Mouse (Mus musculus) liver, embryonic 14.5 days (tissue): ENCODE results near the gene Meiob. TPM values are rescaled to one million over a fixed set of nuclear protein-coding genes. Genes with fewer than 3 reads are reported as not detected.

ENCODE experiments used
- ATAC-seq: fragments of 200-750 bp; cut with Nextera tagmentation; 2 replicates; pipeline ENCODE4 v1.8.0; 2017; ENCODE audit warnings: moderate number of reproducible peaks, mild to moderate bottlenecking, moderate library complexity; ENCODE audit not compliant: insufficient read depth
- DNase-seq, 3 experiments: peaks; one replicate each; pipeline ENCODE4 v3.0.0-alpha.2; 2012 to 2013; ENCODE audit warnings: low read depth in 3 of 3, low spot score in 3 of 3
- H3K27ac ChIP-seq: fragments of 300-500 bp; sonication (generic); 2 replicates; pipeline ENCODE4 v1.5.1; 2014; ENCODE audit warnings: moderate library complexity, mild to moderate bottlenecking, control low read depth, inconsistent platforms
- H3K27me3 ChIP-seq: fragments of 300-500 bp; sonication (generic); 2 replicates; pipeline ENCODE4 v1.6.1; 2014; ENCODE audit warnings: mild to moderate bottlenecking, low read length, moderate library complexity; ENCODE audit not compliant: control insufficient read depth, insufficient read depth
- H3K36me3 ChIP-seq: fragments of 300-500 bp; sonication (generic); replicated peaks from 2 replicates; pipeline ENCODE4 v1.6.1; 2014; ENCODE audit warnings: low read depth; ENCODE audit not compliant: control insufficient read depth, insufficient read depth
- H3K4me1 ChIP-seq, 2 experiments: fragments of 200-500 bp in 1 of 2; fragments of 300-500 bp in 1 of 2; sonication (generic) in 1 of 2; replicated peaks; 2 replicates each; pipeline ENCODE4 v1.6.1; 2012 to 2014; ENCODE audit warnings: antibody characterized with exemption in 1 of 2, inconsistent platforms in 1 of 2, low read length in 1 of 2; ENCODE audit not compliant: control insufficient read depth in 2 of 2, insufficient read depth in 2 of 2
- H3K4me2 ChIP-seq: fragments of 300-500 bp; sonication (generic); 2 replicates; pipeline ENCODE4 v1.6.1; 2014; ENCODE audit warnings: low read depth, mild to moderate bottlenecking, control low read depth, moderate library complexity
- H3K4me3 ChIP-seq, 2 experiments: fragments of 200-500 bp in 1 of 2; fragments of 300-500 bp in 1 of 2; sonication (generic) in 1 of 2; 2 replicates each; pipeline ENCODE4 v1.5.1; 2012 to 2014; ENCODE audit warnings: low read depth in 2 of 2, low read length in 2 of 2, mild to moderate bottlenecking in 2 of 2, control low read depth in 1 of 2, inconsistent platforms in 1 of 2, moderate library complexity in 1 of 2; ENCODE audit not compliant: insufficient read depth in 1 of 2
- H3K9ac ChIP-seq: fragments of 300-500 bp; sonication (generic); replicated peaks from 2 replicates; pipeline ENCODE4 v1.6.1; 2014; ENCODE audit warnings: mild to moderate bottlenecking, control low read depth, moderate library complexity
- H3K9me3 ChIP-seq: fragments of 300-500 bp; sonication (generic); 2 replicates; pipeline ENCODE4 v1.6.1; 2016; ENCODE audit warnings: low read length, mixed read lengths; ENCODE audit not compliant: control insufficient read depth
- CTCF ChIP-seq: IDR thresholded peaks from 2 replicates; pipeline ENCODE4 v1.5.1; 2016; ENCODE audit warnings: antibody characterized with exemption, low read depth, control low read depth
- EP300 ChIP-seq: IDR thresholded peaks from 2 replicates; pipeline ENCODE4 v1.6.1; 2016; ENCODE audit warnings: antibody characterized with exemption, low read depth
- WGBS: fragments of 180-500 bp; shearing (Covaris S2); extraction: QIAGEN DNeasy Blood & Tissue Kit; methylation state at CpG from one replicate; pipeline ENCODE4 v1.1.7; 2014; ENCODE audit not compliant: insufficient replicate concordance; 5-methylcytosine and 5-hydroxymethylcytosine counted together
- polyA plus RNA-seq, 2 experiments: library from polyadenylated mRNA; depleted of rRNA in 1 of 2; stranded (reverse) in 1 of 2; unstranded in 1 of 2; fragments of >200 nt; fragmentation: Nextera tagmentation in 1 of 2; extraction: Ambion mirVana in 1 of 2; gene quantifications; 2 replicates each; pipeline versions ENCODE4 v1.2.1 to v1.2.3; 2012 to 2014

Meiob gene
- polyA plus RNA-seq, 2 experiments = 0.65 to 0.90 TPM

- peak overlapping the region; percentile 42 for H3K4me2 ChIP-seq
- no peaks in the 10 kb centered on the region for H3K9me3 ChIP-seq
- H3K4me3 ChIP-seq = no peak overlapping the region
- H3K27me3 ChIP-seq = no peaks in the 10 kb centered on the region
- DNase-seq (no peak), ATAC-seq (peak; percentile 48)
- H3K4me1 ChIP-seq = no peaks in the 10 kb centered on the region
- peaks cover 1% of the 10 kb centered on the region for H3K36me3 ChIP-seq
- TF ChIP-seq CTCF = no peak
- no peak for TF ChIP-seq EP300
- 0 out of 2 replicates have a peak overlapping the region, but pooled peaks have one; percentile 8 for H3K27ac ChIP-seq
- no peak overlapping the region for H3K9ac ChIP-seq
- WGBS = 58% methylated on average over 10 of the region's 10 CpGs
These were observed 73.4 kb downstream of the Meiob start for GRCm38 (mm10) chr17:24877336-24878116.

GRCm38 (mm10) chr17:24878117-24878397 lies 74.0 kb downstream of the Meiob start:
- ATAC-seq = peak; percentile 43; the same call in 1 of the 2 replicates
- WGBS = 56% methylated on average over 5 of the region's 5 CpGs
- Histone ChIP-seq H3K4me3 (no peak overlapping the region), H3K9ac (no peak overlapping the region), H3K9me3 (no peaks in the 10 kb centered on the region), H3K4me2 (peak overlapping the region; percentile 42), H3K36me3 (peaks cover 7% of the 10 kb centered on the region), H3K4me1 (no peaks in the 10 kb centered on the region), H3K27ac (no peak overlapping the region), H3K27me3 (no peaks in the 10 kb centered on the region)
- TF ChIP-seq EP300 (no peak), CTCF (no peak)
- DNase-seq = no peak

GRCm38 (mm10) chr17:24878531-24878930 lies 74.4 kb downstream of the Meiob start:
- H3K4me1 ChIP-seq = no peaks in the 10 kb centered on the region
- WGBS = 65% methylated on average over 8 of the region's 8 CpGs
- H3K27me3 ChIP-seq = no peaks in the 10 kb centered on the region
- H3K9ac ChIP-seq = no peak overlapping the region
- no peaks in the 10 kb centered on the region for H3K9me3 ChIP-seq
- no peak for DNase-seq
- no peak for ATAC-seq
- peaks cover 10% of the 10 kb centered on the region for H3K36me3 ChIP-seq
- no peak for TF ChIP-seq CTCF
- TF ChIP-seq EP300 = no peak
- H3K4me3 ChIP-seq = no peak overlapping the region
- H3K4me2 ChIP-seq = peak overlapping the region; percentile 13; the same call in 1 of the 2 replicates
- no peak overlapping the region for H3K27ac ChIP-seq

GRCm38 (mm10) chr17:24881738-24882440 lies 77.8 kb downstream of the Meiob start:
- Histone ChIP-seq H3K4me3 (no peak overlapping the region), H3K27me3 (no peaks in the 10 kb centered on the region), H3K9ac (no peak overlapping the region), H3K9me3 (no peaks in the 10 kb centered on the region), H3K4me1 (peaks cover 2 to 10% of the 10 kb centered on the region in 2 experiments; a peak in 2 of 4 replicates), H3K4me2 (no peak overlapping the region), H3K36me3 (peaks cover 24% of the 10 kb centered on the region), H3K27ac (no peak overlapping the region)
- TF ChIP-seq CTCF (peak; percentile 84), EP300 (no peak)
- no peak for ATAC-seq
- DNase-seq = no peak
- WGBS = 47% methylated on average over 7 of the region's 7 CpGs

- Histone ChIP-seq H3K9me3 (no peaks in the 10 kb centered on the region), H3K27ac (no peak overlapping the region), H3K9ac (peak overlapping the region; percentile 81; the same call in 1 of the 2 replicates), H3K27me3 (no peaks in the 10 kb centered on the region), H3K4me1 (peaks cover 14 to 19% of the 10 kb centered on the region in 2 experiments), H3K4me2 (peak overlapping the region; percentile 99; the same call in 1 of the 2 replicates), H3K4me3 (0 out of 4 replicates have a peak overlapping the region, but pooled peaks have one; percentile 96 to 97), H3K36me3 (peaks cover 36% of the 10 kb centered on the region)
- DNase-seq (no peak), ATAC-seq (no peak)
- WGBS = 72% methylated on average over 6 of the region's 6 CpGs
- TF ChIP-seq CTCF (no peak), EP300 (no peak)
These were observed 80.3 kb downstream of the Meiob start for GRCm38 (mm10) chr17:24884391-24884790.
